Mouse (Mus musculus) kidney, embryonic 16.5 days (tissue): Measurements from ENCODE around the gene Bloc1s5. TPM values are rescaled to one million over a fixed set of nuclear protein-coding genes. Genes with fewer than 3 reads are reported as not detected.

Experiments
- ATAC-seq: fragments of 200-750 bp; cut with Nextera tagmentation; 2 replicates; pipeline ENCODE4 v1.8.0; 2017; ENCODE audit warnings: moderate TSS enrichment; ENCODE audit not compliant: low FRiP score, low TSS enrichment
- H3K27ac ChIP-seq: fragments of 300-500 bp; sonication (generic); 2 replicates; pipeline ENCODE4 v1.5.1; 2014; ENCODE audit warnings: low read length
- H3K27me3 ChIP-seq: fragments of 300-500 bp; sonication (generic); 2 replicates; pipeline ENCODE4 v1.6.1; 2014; ENCODE audit warnings: low read length, control low read depth, mixed read lengths; ENCODE audit not compliant: insufficient read depth
- H3K36me3 ChIP-seq: fragments of 300-500 bp; sonication (generic); 2 replicates; pipeline ENCODE4 v1.6.1; 2014; ENCODE audit warnings: low read length, control low read depth, mixed read lengths; ENCODE audit not compliant: insufficient read depth
- H3K4me1 ChIP-seq: fragments of 300-500 bp; sonication (generic); 2 replicates; pipeline ENCODE4 v1.6.1; 2014; ENCODE audit warnings: low read length, control low read depth, mixed read lengths; ENCODE audit not compliant: insufficient read depth
- H3K4me2 ChIP-seq: fragments of 300-500 bp; sonication (generic); replicated peaks from 2 replicates; pipeline ENCODE4 v1.6.1; 2014; ENCODE audit warnings: low read depth, low read length
- H3K4me3 ChIP-seq: fragments of 300-500 bp; sonication (generic); 2 replicates; pipeline ENCODE4 v1.5.1; 2014; ENCODE audit warnings: mild to moderate bottlenecking, low read length
- H3K9ac ChIP-seq: fragments of 300-500 bp; sonication (generic); replicated peaks from 2 replicates; pipeline ENCODE4 v1.6.1; 2014; ENCODE audit warnings: low read length
- H3K9me3 ChIP-seq: fragments of 300-500 bp; sonication (generic); 2 replicates; pipeline ENCODE4 v1.6.1; 2016; ENCODE audit warnings: low read length, control low read depth
- WGBS: fragments of 180-500 bp; shearing (Covaris S2); extraction: QIAGEN DNeasy Blood & Tissue Kit; methylation state at CpG from one replicate; pipeline ENCODE4 v1.1.7; 2014; 5-methylcytosine and 5-hydroxymethylcytosine counted together
- polyA plus RNA-seq: library from polyadenylated mRNA; unstranded; fragments of >200 nt; fragmentation: Nextera tagmentation; extraction: Ambion mirVana; gene quantifications from 2 replicates; pipeline ENCODE4 v1.2.1, GENCODE M21; 2015

The Bloc1s5 gene
- polyA plus RNA-seq, 1 experiment from 2014 or later, result 24.0 TPM

GRCm38 (mm10) chr13:38607130-38607529 is 27.8 kb downstream of the Bloc1s5 start:
- Histone ChIP-seq H3K27me3 (no peaks in the 10 kb centered on the region), H3K4me1 (no peaks in the 10 kb centered on the region), H3K9me3 (no peaks in the 10 kb centered on the region), H3K27ac (no peak overlapping the region), H3K4me3 (no peak overlapping the region), H3K36me3 (peaks cover 8% of the 10 kb centered on the region), H3K9ac (no peak overlapping the region), H3K4me2 (no peak overlapping the region)
- no peak for ATAC-seq
- 92% methylated on average over 6 of the region's 6 CpGs for WGBS

DNA sequence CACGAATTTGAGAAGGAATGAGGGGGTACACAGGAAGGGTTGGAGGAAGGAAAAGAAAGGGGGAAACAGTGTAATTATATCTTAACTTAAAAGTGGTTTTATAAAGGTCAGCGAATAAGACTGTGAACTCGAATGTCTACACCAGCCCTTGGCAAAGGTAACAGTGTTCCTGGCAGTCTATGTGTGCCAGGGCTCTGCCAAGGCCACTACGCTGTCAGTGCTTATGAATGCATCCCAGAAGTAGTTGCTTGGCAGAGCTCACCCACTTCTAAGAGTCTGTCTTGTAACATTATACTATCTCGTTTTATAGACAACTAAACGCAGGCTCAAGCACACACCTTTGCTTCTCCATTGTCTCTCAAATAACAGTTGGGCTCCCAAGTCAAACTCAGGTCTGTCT is 29.6 kb downstream of the Bloc1s5 start:
- H3K9me3 ChIP-seq, result no peaks in the 10 kb centered on the region
- H3K9ac ChIP-seq, result no peak overlapping the region
- no peaks in the 10 kb centered on the region for H3K4me1 ChIP-seq
- H3K27ac ChIP-seq, result no peak overlapping the region
- H3K4me3 ChIP-seq, result no peak overlapping the region
- H3K36me3 ChIP-seq, result peaks cover 7% of the 10 kb centered on the region
- no peak for ATAC-seq
- H3K27me3 ChIP-seq, result no peaks in the 10 kb centered on the region
- H3K4me2 ChIP-seq, result no peak overlapping the region
- 76% methylated on average over 6 of the region's 6 CpGs for WGBS

GRCm38 (mm10) chr13:38602966-38603365 is 31.9 kb downstream of the Bloc1s5 start:
- H3K4me3 ChIP-seq, result no peak overlapping the region
- no peak for ATAC-seq
- H3K9ac ChIP-seq, result no peak overlapping the region
- H3K36me3 ChIP-seq, result peaks cover 7% of the 10 kb centered on the region
- H3K27ac ChIP-seq, result no peak overlapping the region
- H3K27me3 ChIP-seq, result no peaks in the 10 kb centered on the region
- H3K4me2 ChIP-seq, result no peak overlapping the region
- H3K9me3 ChIP-seq, result no peaks in the 10 kb centered on the region
- H3K4me1 ChIP-seq, result no peaks in the 10 kb centered on the region
- 87% methylated on average over 13 of the region's 13 CpGs for WGBS

DNA sequence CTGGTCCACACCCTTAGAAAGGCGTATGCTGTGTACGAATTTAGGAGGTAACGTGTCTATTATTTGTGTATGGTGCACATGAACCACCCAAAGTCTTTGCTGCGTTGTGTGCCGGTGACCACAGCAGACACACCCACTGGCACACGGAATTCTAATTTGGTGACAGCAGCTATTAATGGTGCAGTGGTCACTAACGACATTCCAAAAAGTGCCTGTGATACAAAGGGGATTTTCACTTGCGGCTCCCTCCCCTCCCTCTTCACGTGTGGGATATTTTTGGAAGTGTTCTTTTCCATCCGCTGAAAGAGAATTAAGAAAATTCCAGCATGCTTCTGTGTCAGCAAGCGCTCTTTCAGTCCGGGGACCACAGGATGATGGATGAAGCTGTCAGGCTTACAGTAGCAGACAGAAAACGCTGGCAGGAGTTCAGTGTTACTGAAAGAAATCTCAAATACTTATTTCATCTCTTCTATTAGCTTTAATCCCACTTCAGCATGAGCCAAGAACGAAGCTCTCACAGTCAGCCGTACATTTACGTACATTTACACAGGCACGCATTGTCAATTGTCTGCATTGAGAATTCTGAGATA is 32.6 kb downstream of the Bloc1s5 start:
- H3K4me2 ChIP-seq, result no peak overlapping the region
- no peaks in the 10 kb centered on the region for H3K4me1 ChIP-seq
- no peak overlapping the region for H3K27ac ChIP-seq
- ATAC-seq, result no peak
- H3K27me3 ChIP-seq, result no peaks in the 10 kb centered on the region
- H3K9me3 ChIP-seq, result no peaks in the 10 kb centered on the region
- H3K9ac ChIP-seq, result no peak overlapping the region
- no peak overlapping the region for H3K4me3 ChIP-seq
- peaks cover 7% of the 10 kb centered on the region for H3K36me3 ChIP-seq
- 69% methylated on average over 17 of the region's 17 CpGs for WGBS

DNA sequence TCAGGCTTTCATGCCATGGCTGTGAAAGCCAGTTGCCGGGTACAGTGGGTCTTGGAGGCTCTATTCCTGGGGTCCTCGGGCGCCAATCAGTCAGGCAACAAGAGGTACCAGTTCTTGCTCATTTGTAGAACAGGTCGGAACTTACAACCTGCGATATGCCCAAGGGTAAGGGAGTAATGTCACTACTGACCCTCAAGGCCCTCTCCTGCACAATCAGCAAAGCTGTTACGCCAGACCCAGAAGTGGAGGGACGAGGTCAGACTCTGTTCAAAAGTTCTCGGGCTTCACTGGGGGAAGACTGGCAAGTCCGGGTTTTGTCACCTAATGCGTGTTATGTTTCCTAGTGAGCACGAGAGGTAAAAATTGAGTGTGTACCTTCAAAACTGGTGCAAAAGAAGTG is 34.1 kb downstream of the Bloc1s5 start:
- no peak for ATAC-seq
- WGBS, result 85% methylated on average over 11 of the region's 11 CpGs
- no peaks in the 10 kb centered on the region for H3K27me3 ChIP-seq
- H3K4me1 ChIP-seq, result no peaks in the 10 kb centered on the region
- no peaks in the 10 kb centered on the region for H3K9me3 ChIP-seq
- no peak overlapping the region for H3K27ac ChIP-seq
- H3K4me2 ChIP-seq, result no peak overlapping the region
- H3K9ac ChIP-seq, result no peak overlapping the region
- peaks cover 7% of the 10 kb centered on the region for H3K36me3 ChIP-seq
- H3K4me3 ChIP-seq, result no peak overlapping the region

DNA sequence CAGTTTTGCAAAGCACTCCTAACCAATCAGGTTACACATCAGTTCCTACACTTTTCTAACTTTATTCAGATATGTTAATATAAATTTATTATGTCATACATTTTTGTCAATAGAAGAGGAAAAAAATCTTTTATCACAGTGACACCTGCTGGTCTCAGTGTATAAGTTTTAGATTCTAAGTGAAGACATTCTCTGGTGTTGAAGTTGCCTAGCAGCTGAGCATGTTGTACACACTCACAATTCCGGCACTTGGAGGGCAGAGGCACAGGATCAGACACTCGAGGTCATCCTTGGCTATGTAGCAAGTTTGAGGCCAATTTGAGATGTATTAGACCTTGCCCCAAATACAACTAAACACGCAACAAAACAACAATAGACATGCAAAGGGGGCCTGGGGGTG is 37.8 kb downstream of the Bloc1s5 start:
- Histone ChIP-seq H3K4me1 (peaks cover 10% of the 10 kb centered on the region; the same call in 1 of the 2 replicates), H3K4me2 (no peak overlapping the region), H3K9me3 (no peaks in the 10 kb centered on the region), H3K27me3 (no peaks in the 10 kb centered on the region), H3K9ac (no peak overlapping the region), H3K4me3 (no peak overlapping the region), H3K27ac (no peak overlapping the region), H3K36me3 (no peaks in the 10 kb centered on the region)
- WGBS, result 54% methylated on average over 3 of the region's 3 CpGs
- no peak for ATAC-seq

DNA sequence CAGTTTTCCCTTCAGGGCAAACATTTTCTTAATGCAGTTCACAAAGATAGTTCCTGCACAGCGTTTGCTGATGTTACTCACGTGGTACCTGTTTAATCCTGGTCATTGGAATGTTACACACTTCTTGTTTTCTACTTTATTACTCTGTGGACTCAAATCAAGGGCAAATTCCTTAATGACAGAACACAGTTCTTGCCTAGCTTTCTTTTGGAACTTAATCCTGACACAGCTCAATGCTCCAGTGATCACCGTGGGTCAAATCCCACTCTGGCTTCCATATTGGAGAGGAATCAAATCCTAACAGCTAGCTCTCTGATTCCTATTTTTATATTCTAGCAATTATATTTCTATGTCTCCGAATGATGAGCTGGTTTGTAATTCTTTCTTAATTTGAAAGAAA is 38.4 kb downstream of the Bloc1s5 start:
- Histone ChIP-seq H3K4me2 (no peak overlapping the region), H3K27ac (no peak overlapping the region), H3K9ac (no peak overlapping the region), H3K36me3 (no peaks in the 10 kb centered on the region), H3K4me3 (no peak overlapping the region), H3K9me3 (no peaks in the 10 kb centered on the region), H3K4me1 (peaks cover 10% of the 10 kb centered on the region; the same call in 1 of the 2 replicates), H3K27me3 (no peaks in the 10 kb centered on the region)
- WGBS, result 48% methylated on average over 4 of the region's 4 CpGs
- ATAC-seq, result no peak

GRCm38 (mm10) chr13:38593114-38593513 is 41.8 kb downstream of the Bloc1s5 start:
- Histone ChIP-seq H3K27ac (no peak overlapping the region), H3K36me3 (no peaks in the 10 kb centered on the region), H3K9ac (no peak overlapping the region), H3K4me1 (peaks cover 10% of the 10 kb centered on the region; the same call in 1 of the 2 replicates), H3K4me2 (0 out of 2 replicates have a peak overlapping the region, but pooled peaks have one; percentile 19), H3K27me3 (no peaks in the 10 kb centered on the region), H3K4me3 (no peak overlapping the region), H3K9me3 (no peaks in the 10 kb centered on the region)
- ATAC-seq, result no peak
- 32% methylated on average over 6 of the region's 6 CpGs for WGBS

- WGBS, result 94% methylated on average over 5 of the region's 5 CpGs
- Histone ChIP-seq H3K9me3 (no peaks in the 10 kb centered on the region), H3K4me3 (no peak overlapping the region), H3K4me2 (no peak overlapping the region), H3K27me3 (no peaks in the 10 kb centered on the region), H3K36me3 (no peaks in the 10 kb centered on the region), H3K9ac (no peak overlapping the region), H3K4me1 (no peaks in the 10 kb centered on the region), H3K27ac (no peak overlapping the region)
- ATAC-seq, result no peak
Measured at GRCm38 (mm10) chr13:38587350-38587749, 47.6 kb downstream of the Bloc1s5 start.

GRCm38 (mm10) chr13:38586451-38586850 is 48.5 kb downstream of the Bloc1s5 start:
- no peaks in the 10 kb centered on the region for H3K27me3 ChIP-seq
- 93% methylated on average over 4 of the region's 4 CpGs for WGBS
- no peak overlapping the region for H3K4me3 ChIP-seq
- H3K36me3 ChIP-seq, result no peaks in the 10 kb centered on the region
- no peak overlapping the region for H3K9ac ChIP-seq
- H3K4me2 ChIP-seq, result no peak overlapping the region
- H3K4me1 ChIP-seq, result no peaks in the 10 kb centered on the region
- no peak for ATAC-seq
- no peak overlapping the region for H3K27ac ChIP-seq
- H3K9me3 ChIP-seq, result no peaks in the 10 kb centered on the region
